Mouse (Mus musculus) CH12.LX (cell line): Measurements from ENCODE around the gene Ifrd2. TPM values are rescaled to one million over a fixed set of nuclear protein-coding genes. Genes with fewer than 3 reads are reported as not detected.
A peak's percentile ranks its signal among the peaks of the same experiment; 100 is the strongest.

Experiments
- DNase-seq: peaks from one replicate; pipeline ENCODE4 v3.0.0-alpha.2; 2013; ENCODE audit errors: extremely low read depth
- H3K27ac ChIP-seq: 2 replicates; pipeline ENCODE4 v1.5.1; 2012; ENCODE audit warnings: low read depth, mild to moderate bottlenecking, control low read depth, moderate library complexity; ENCODE audit not compliant: insufficient read depth
- H3K27me3 ChIP-seq: replicated peaks from 2 replicates; pipeline ENCODE3; 2012; ENCODE audit warnings: inconsistent platforms
- H3K36me3 ChIP-seq, 2 experiments: replicated peaks in 1 of 2; 2 replicates each; pipeline versions ENCODE3 to v1.6.1; 2012; ENCODE audit warnings: inconsistent platforms in 1 of 2, low read length in 1 of 2, mild to moderate bottlenecking in 1 of 2, mixed read lengths in 1 of 2, moderate library complexity in 1 of 2; ENCODE audit not compliant: control insufficient read depth in 1 of 2, insufficient read depth in 1 of 2
- H3K4me1 ChIP-seq, 2 experiments: 2 replicates each; pipeline ENCODE4 v1.6.1; 2012; ENCODE audit warnings: inconsistent platforms in 1 of 2, moderate library complexity in 1 of 2; ENCODE audit not compliant: insufficient read depth in 2 of 2, control insufficient read depth in 1 of 2
- H3K4me2 ChIP-seq: 2 replicates; pipeline ENCODE4 v1.6.1; 2012; ENCODE audit warnings: low read depth, mild to moderate bottlenecking, control low read depth; ENCODE audit not compliant: poor library complexity, insufficient read depth, severe bottlenecking
- H3K4me3 ChIP-seq, 3 experiments: fragments of 150-350 bp in 1 of 3; sonication (generic) in 1 of 3; replicated peaks in 1 of 3; 2 replicates each; pipeline versions ENCODE3 to v1.5.1; 2011 to 2012; ENCODE audit warnings: low read depth in 2 of 3, low read length in 2 of 3, mild to moderate bottlenecking in 2 of 3, moderate library complexity in 2 of 3, control low read depth in 1 of 3, improper control_type of control experiment in 1 of 3, inconsistent platforms in 1 of 3, mixed read lengths in 1 of 3; ENCODE audit not compliant: poor library complexity in 1 of 3
- H3K79me2 ChIP-seq: replicated peaks from 2 replicates; pipeline ENCODE4 v1.6.1; 2012; ENCODE audit warnings: mild to moderate bottlenecking, moderate library complexity; ENCODE audit not compliant: control insufficient read depth, poor library complexity, insufficient read depth, severe bottlenecking; ENCODE audit errors: extremely low read depth
- H3K9ac ChIP-seq: 2 replicates; pipeline ENCODE4 v1.6.1; 2012; ENCODE audit warnings: low read depth, mild to moderate bottlenecking, control low read depth, moderate library complexity; ENCODE audit not compliant: insufficient read depth
- H3K9me3 ChIP-seq: replicated peaks from 2 replicates; pipeline ENCODE3; 2012; ENCODE audit warnings: low read length, inconsistent platforms, mixed read lengths
- BHLHE40 ChIP-seq: IDR thresholded peaks from 2 replicates; pipeline ENCODE4 v1.6.1; 2011; ENCODE audit warnings: mild to moderate bottlenecking, low read depth, low read length, improper control_type of control experiment
- CHD1 ChIP-seq: IDR thresholded peaks from 2 replicates; pipeline ENCODE4 v1.6.1; 2012; ENCODE audit warnings: low read depth, low read length, improper control_type of control experiment, inconsistent platforms
- CHD2 ChIP-seq: IDR thresholded peaks from 2 replicates; pipeline ENCODE4 v1.6.1; 2011; ENCODE audit warnings: low read length, improper control_type of control experiment
- ELF1 ChIP-seq: IDR thresholded peaks from 2 replicates; pipeline ENCODE4 v1.6.1; 2014; ENCODE audit warnings: low read depth, mild to moderate bottlenecking, inconsistent platforms, low read length, improper control_type of control experiment
- HCFC1 ChIP-seq: IDR thresholded peaks from 2 replicates; pipeline ENCODE4 v1.6.1; 2012; ENCODE audit warnings: low read depth, mild to moderate bottlenecking, inconsistent platforms, low read length, improper control_type of control experiment
- IRF4 ChIP-seq: IDR thresholded peaks from 2 replicates; pipeline ENCODE4 v1.6.1; 2014; ENCODE audit warnings: low read depth, mild to moderate bottlenecking, inconsistent platforms, low read length, improper control_type of control experiment
- JUN ChIP-seq: IDR thresholded peaks from 2 replicates; pipeline ENCODE4 v1.6.1; 2011; ENCODE audit warnings: low read depth, mild to moderate bottlenecking, low read length, improper control_type of control experiment, moderate library complexity; ENCODE audit not compliant: insufficient read depth
- KAT2A ChIP-seq: IDR thresholded peaks from 2 replicates; pipeline ENCODE4 v1.6.1; 2012; ENCODE audit warnings: low read length, improper control_type of control experiment, inconsistent platforms; ENCODE audit not compliant: insufficient replicate concordance
- MAX ChIP-seq: IDR thresholded peaks from 2 replicates; pipeline ENCODE4 v1.6.1; 2011; ENCODE audit warnings: low read length, improper control_type of control experiment
- MEF2A ChIP-seq: IDR thresholded peaks from 2 replicates; pipeline ENCODE4 v1.6.1; 2014; ENCODE audit warnings: low read depth, mild to moderate bottlenecking, inconsistent platforms, low read length, improper control_type of control experiment, borderline replicate concordance
- MYC ChIP-seq: IDR thresholded peaks from 2 replicates; pipeline ENCODE4 v1.6.1; 2011; ENCODE audit warnings: low read depth, mild to moderate bottlenecking, improper control_type of control experiment, low read length
- NELFE ChIP-seq: IDR thresholded peaks from 2 replicates; pipeline ENCODE4 v1.6.1; 2011; ENCODE audit warnings: low read depth, low read length, improper control_type of control experiment
- PAX5 ChIP-seq: IDR thresholded peaks from 2 replicates; pipeline ENCODE4 v1.6.1; 2012; ENCODE audit warnings: low read length, inconsistent platforms, mixed read lengths
- POLR2A ChIP-seq: IDR thresholded peaks from 2 replicates; pipeline ENCODE4 v1.6.1; 2011; ENCODE audit warnings: low read depth, mild to moderate bottlenecking, improper control_type of control experiment, low read length
- RAD21 ChIP-seq: IDR thresholded peaks from 2 replicates; pipeline ENCODE4 v1.6.1; 2011; ENCODE audit warnings: low read depth, mild to moderate bottlenecking, low read length, improper control_type of control experiment, moderate library complexity
- SIN3A ChIP-seq: IDR thresholded peaks from 2 replicates; pipeline ENCODE4 v1.6.1; 2012; ENCODE audit warnings: low read length, improper control_type of control experiment, inconsistent platforms
- TBP ChIP-seq: conservative IDR thresholded peaks from 2 replicates; pipeline ENCODE4 v1.6.1; 2011; ENCODE audit warnings: low read depth, low read length, improper control_type of control experiment
- TCF12 ChIP-seq: IDR thresholded peaks from 2 replicates; pipeline ENCODE4 v1.6.1; 2014; ENCODE audit warnings: low read depth, mild to moderate bottlenecking, inconsistent platforms, low read length, improper control_type of control experiment
- USF1 ChIP-seq: IDR thresholded peaks from 2 replicates; pipeline ENCODE4 v1.6.1; 2014; ENCODE audit warnings: low read depth, mild to moderate bottlenecking, inconsistent platforms, low read length, improper control_type of control experiment
- USF2 ChIP-seq: conservative IDR thresholded peaks from 2 replicates; pipeline ENCODE4 v1.6.1; 2011; ENCODE audit warnings: low read depth, low read length, improper control_type of control experiment
- ZC3H11A ChIP-seq: IDR thresholded peaks from 2 replicates; pipeline ENCODE4 v1.6.1; 2012; ENCODE audit warnings: low read depth, mild to moderate bottlenecking, inconsistent platforms, low read length, improper control_type of control experiment
- ZMIZ1 ChIP-seq: IDR thresholded peaks from 2 replicates; pipeline ENCODE4 v1.6.1; 2012; ENCODE audit warnings: low read depth, mild to moderate bottlenecking, inconsistent platforms, low read length, improper control_type of control experiment
- dilution Hi-C: fragments of 300-500 bp; cut with MboI; formaldehyde crosslinking; loops from 2 replicates; pipeline ENCODE4 v1.14.3; 2020; ENCODE audit warnings: low sequenced_read_pairs; ENCODE audit not compliant: extremely low pct_unique_long_range_greater_than_20kb, extremely low pct_ligation_motif_present
- in situ Hi-C: fragments of 300-500 bp; cut with MboI; formaldehyde crosslinking; loops from 3 replicates; pipeline ENCODE4 v1.14.3; 2019; ENCODE audit warnings: low sequenced_read_pairs, low pct_ligation_motif_present, low pct_unique_long_range_greater_than_20kb, mixed read lengths
- polyA plus RNA-seq: library from polyadenylated mRNA; unstranded; fragments of >175 nt; gene quantifications from 2 replicates; pipeline ENCODE4 v1.2.1, GENCODE M21; 2012; ENCODE audit warnings: low read depth; ENCODE audit not compliant: insufficient read length
- total RNA-seq, 2 experiments: library from RNA; depleted of rRNA; stranded (reverse); fragments of 300-350 nt in 1 of 2; fragments of >200 nt in 1 of 2; gene quantifications; 2 replicates each; pipeline ENCODE4 v1.2.3; 2012 to 2014

The Ifrd2 gene
- total and polyA plus RNA-seq, 3 experiments = 62.8 to 143 (median 91.3) TPM

DNA sequence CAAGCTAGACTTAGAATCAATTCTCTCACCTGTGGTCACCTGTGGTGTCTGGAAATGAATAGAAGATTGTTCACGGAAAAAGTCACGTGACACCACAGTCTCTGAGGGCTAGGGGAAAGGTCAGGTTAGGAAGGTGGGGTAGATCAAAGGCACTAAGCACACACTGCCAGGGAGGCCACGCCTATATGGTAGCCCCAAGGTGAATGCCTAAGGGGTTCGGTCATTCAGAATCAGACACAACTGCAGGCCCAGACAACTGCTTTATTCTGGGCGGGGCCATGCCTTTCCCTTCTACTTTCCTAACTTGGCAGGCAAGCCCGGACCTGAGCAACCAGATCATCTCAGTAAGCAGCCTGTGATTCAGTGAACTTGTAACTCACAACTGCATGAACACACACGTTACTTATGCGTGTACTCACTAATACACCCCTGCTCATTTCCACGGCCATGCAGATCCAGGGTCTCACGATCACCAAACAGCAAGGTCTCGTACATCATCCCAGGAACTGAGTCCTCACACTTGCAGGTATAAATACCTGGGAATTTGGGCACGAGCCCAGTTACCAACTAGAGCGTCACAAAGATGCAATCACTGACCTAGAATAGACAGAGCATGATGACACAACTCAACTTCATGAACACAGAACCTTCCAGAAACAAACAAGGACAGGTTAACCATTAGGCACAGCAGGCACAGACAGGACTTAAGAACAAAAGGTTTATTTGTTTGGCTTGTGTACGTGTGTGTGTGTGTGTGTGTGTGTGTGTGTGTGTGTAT is 11.7 kb upstream of the Ifrd2 start:
- no peak overlapping the region for H3K4me2 ChIP-seq

DNA sequence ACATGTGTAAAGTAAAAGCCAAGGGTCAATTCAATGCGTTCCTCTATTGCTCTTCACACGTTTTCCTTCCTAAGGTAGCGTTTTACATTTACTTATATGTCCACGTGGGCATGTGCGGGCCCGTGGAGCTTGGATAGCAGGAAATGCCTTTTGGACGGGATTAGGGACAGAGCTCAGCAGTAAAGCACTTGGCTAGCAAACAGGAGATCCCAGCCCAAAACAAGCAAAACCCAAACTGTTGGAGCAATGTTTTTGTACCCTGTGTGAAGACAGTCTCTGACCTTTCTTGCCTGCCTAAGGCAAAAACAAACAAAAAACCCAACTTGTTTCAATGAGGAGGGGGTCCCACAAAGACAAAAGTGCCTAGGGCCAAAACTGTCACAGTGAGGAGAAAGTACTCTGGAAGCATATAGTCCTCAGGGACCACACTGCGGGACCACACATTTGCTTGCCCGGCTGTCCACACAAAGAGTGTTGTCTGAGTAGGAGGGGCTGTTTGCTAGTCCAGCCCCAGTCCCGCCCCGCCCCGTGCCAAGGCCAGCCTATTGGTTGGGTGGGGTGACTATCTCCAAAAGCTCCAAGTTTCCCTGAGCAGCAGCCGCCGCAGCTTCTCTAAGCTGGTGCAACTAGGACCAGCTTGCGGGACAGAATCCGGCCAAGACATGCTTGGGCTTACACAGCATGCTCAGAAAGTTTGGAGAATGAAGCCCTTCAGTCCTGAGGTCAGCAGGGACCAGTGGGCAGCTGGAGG is 10.9 kb upstream of the Ifrd2 start, which contains the start of gene Hyal1:
Gene Hyal1, plus strand, starts transcription at position 571 of the 751 bp plus-strand sequence.
- H3K9me3 ChIP-seq = no peaks in the 10 kb centered on the region
- no peak for TF ChIP-seq ZC3H11A
- no peak for TF ChIP-seq TCF12
- no peak for TF ChIP-seq CHD2
- TF ChIP-seq TBP = no peak
- no peak within 1 kb of the TSS for H3K4me2 ChIP-seq
- in situ Hi-C loops (no loop called here), dilution Hi-C loops (no loop called here)
- H3K9ac ChIP-seq = no peak within 1 kb of the TSS
- no peak within 1 kb of the TSS for H3K4me3 ChIP-seq
- peaks cover 14 to 33% of the 10 kb centered on the region in 2 experiments for H3K4me1 ChIP-seq
- no peaks in the 10 kb centered on the region for H3K27me3 ChIP-seq
- no peaks in the 10 kb centered on the region for H3K79me2 ChIP-seq
- peaks cover 14 to 25% of the 10 kb centered on the region in 2 experiments for H3K36me3 ChIP-seq
- H3K27ac ChIP-seq = no peak within 1 kb of the TSS
- peak; percentile 53 for DNase-seq

More for the DNA sequence above, 11.7 kb upstream of the Ifrd2 start:
- Histone ChIP-seq H3K4me3 (no peak overlapping the region), H3K9ac (no peak overlapping the region), H3K27ac (no peak overlapping the region), H3K36me3 (peaks cover 20 to 32% of the 10 kb centered on the region in 2 experiments), H3K27me3 (no peaks in the 10 kb centered on the region), H3K79me2 (no peaks in the 10 kb centered on the region), H3K9me3 (no peaks in the 10 kb centered on the region), H3K4me1 (peaks cover 14 to 33% of the 10 kb centered on the region in 2 experiments)
- in situ Hi-C loops (no loop called here), dilution Hi-C loops (no loop called here)
- DNase-seq = no peak
- TF ChIP-seq BHLHE40 (peak; percentile 76), RAD21 (no peak), CHD1 (0 out of 2 replicates have a peak, but pooled peaks have one; percentile 52), USF1 (peak; percentile 75), USF2 (peak; percentile 73), POLR2A (no peak)

DNA sequence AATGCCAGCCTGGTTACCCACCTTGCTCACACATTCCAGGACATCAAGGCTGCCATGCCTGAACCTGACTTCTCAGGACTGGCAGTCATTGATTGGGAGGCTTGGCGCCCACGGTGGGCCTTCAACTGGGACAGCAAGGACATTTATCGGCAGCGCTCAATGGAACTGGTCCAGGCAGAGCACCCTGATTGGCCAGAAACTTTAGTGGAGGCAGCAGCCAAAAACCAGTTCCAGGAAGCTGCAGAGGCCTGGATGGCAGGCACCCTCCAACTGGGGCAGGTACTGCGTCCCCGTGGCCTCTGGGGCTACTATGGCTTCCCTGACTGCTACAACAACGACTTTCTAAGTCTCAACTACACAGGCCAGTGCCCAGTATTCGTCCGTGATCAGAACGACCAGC is 9.6 kb upstream of the Ifrd2 start:
- Histone ChIP-seq H3K27ac (no peak overlapping the region), H3K27me3 (no peaks in the 10 kb centered on the region), H3K4me3 (no peak overlapping the region), H3K79me2 (no peaks in the 10 kb centered on the region), H3K9ac (no peak overlapping the region), H3K9me3 (no peaks in the 10 kb centered on the region), H3K4me2 (no peak overlapping the region), H3K36me3 (peaks cover 7 to 18% of the 10 kb centered on the region in 2 experiments), H3K4me1 (peaks cover 17 to 43% of the 10 kb centered on the region in 2 experiments)
- in situ Hi-C loops = no loop called here
- dilution Hi-C loops = no loop called here
- DNase-seq = no peak
- no peak for TF ChIP-seq RAD21
- no peak for TF ChIP-seq ZC3H11A
- TF ChIP-seq TBP = no peak
- no peak for TF ChIP-seq MEF2A
- TF ChIP-seq JUN = no peak
- no peak for TF ChIP-seq SIN3A
- no peak for TF ChIP-seq CHD2
- no peak for TF ChIP-seq POLR2A
- no peak for TF ChIP-seq IRF4
- no peak for TF ChIP-seq MAX
- no peak for TF ChIP-seq HCFC1
- no peak for TF ChIP-seq TCF12
- TF ChIP-seq NELFE = no peak
- no peak for TF ChIP-seq KAT2A
- TF ChIP-seq USF2 = no peak
- TF ChIP-seq CHD1 = no peak
- no peak for TF ChIP-seq PAX5
- TF ChIP-seq ELF1 = no peak
- no peak for TF ChIP-seq MYC
- TF ChIP-seq ZMIZ1 = no peak
